ENCODE assay signal across 20 mouse cellular contexts in genomic region chr9:60414076-60414755, GRCm38 (mm10).
DNase-seq lines count a peak whose midpoint lies in the region; ATAC-seq lines count a peak whose summit lies in the region.
"Had no signal": no experiment of that assay in that cellular context is flagged by ENCODE, and none has a peak within 500 bp of the region (broad histone marks: within the 10 kb centered on the region; RNA-seq: fewer than 3 reads in every experiment).

No protein-coding gene starts in this region.

- H3K4me3 ChIP-seq in kidney, embryonic 16.5 days (ENCODE audit: low read length), result no peak overlapping the region
- H3K4me3 ChIP-seq in midbrain, embryonic 14.5 days (replicated peaks; ENCODE audit: low read depth, low read length), result no peak overlapping the region
- no peak overlapping the region for H3K4me3 ChIP-seq in midbrain, embryonic 13.5 days (replicated peaks)
- no peak overlapping the region for H3K4me3 ChIP-seq in embryonic facial prominence, embryonic 11.5 days (ENCODE audit: low read depth, low read length)
- H3K4me3 ChIP-seq: embryonic facial prominence, embryonic 12.5 days; forebrain, embryonic 10.5 days; heart, embryonic 12.5 days; left cerebral cortex, adult 2 months; limb, embryonic 12.5 days; megakaryocyte, embryonic 14.5 days had no signal

- 26% methylated on average over 4 of the region's 4 CpGs for WGBS in kidney, embryonic 16.5 days
- WGBS in midbrain, embryonic 14.5 days, result 42% methylated on average over 4 of the region's 4 CpGs
- WGBS in midbrain, embryonic 13.5 days, result 32% methylated on average over 4 of the region's 4 CpGs
- 23% methylated on average over 4 of the region's 4 CpGs for WGBS in embryonic facial prominence, embryonic 11.5 days

- peak overlapping the region; percentile 41; the same call in 1 of the 2 replicates for H3K27ac ChIP-seq in kidney, embryonic 16.5 days (ENCODE audit: low read length)
- H3K27ac ChIP-seq in midbrain, embryonic 14.5 days (replicated peaks; ENCODE audit: low read depth, low read length), result no peak overlapping the region
- no peak overlapping the region for H3K27ac ChIP-seq in midbrain, embryonic 13.5 days
- H3K27ac ChIP-seq in embryonic facial prominence, embryonic 11.5 days (replicated peaks; ENCODE audit: low read depth, low read length), result no peak overlapping the region
- H3K27ac ChIP-seq: embryonic facial prominence, embryonic 12.5 days; forebrain, embryonic 10.5 days; left cerebral cortex, adult 2 months; limb, embryonic 12.5 days; liver, embryonic 14.5 days had no signal

- no peak for DNase-seq in kidney, adult 11 months
- peak; percentile 39 for DNase-seq in midbrain, embryonic 14.5 days
- DNase-seq in embryonic facial prominence, embryonic 11.5 days (ENCODE audit: low spot score), result peak; percentile 39
- DNase-seq in yolk sac, embryonic 10.5 days (ENCODE audit: low spot score), result no peak
- no peak for DNase-seq in cerebellum, adult 18-20 months
- DNase-seq: adrenal gland, postnatal 14 days; cerebellum, adult 9-11 months; heart, postnatal 36 days; right cerebral cortex, postnatal 14 days had no signal

- H3K36me3 ChIP-seq in kidney, embryonic 16.5 days (ENCODE audit: insufficient read depth, low read length), result no peaks in the 10 kb centered on the region
- no peaks in the 10 kb centered on the region for H3K36me3 ChIP-seq in midbrain, embryonic 14.5 days (ENCODE audit: control insufficient read depth, insufficient read depth, low read length)
- no peaks in the 10 kb centered on the region for H3K36me3 ChIP-seq in midbrain, embryonic 13.5 days
- no peaks in the 10 kb centered on the region for H3K36me3 ChIP-seq in embryonic facial prominence, embryonic 11.5 days (replicated peaks; ENCODE audit: control insufficient read depth, insufficient read depth, low read depth, low read length)
- H3K36me3 ChIP-seq: embryonic facial prominence, embryonic 12.5 days; forebrain, embryonic 10.5 days; heart, embryonic 12.5 days; limb, embryonic 12.5 days had no signal

- H3K27me3 ChIP-seq in kidney, embryonic 16.5 days (ENCODE audit: insufficient read depth, low read length), result no peaks in the 10 kb centered on the region
- no peaks in the 10 kb centered on the region for H3K27me3 ChIP-seq in midbrain, embryonic 14.5 days (ENCODE audit: control insufficient read depth, insufficient read depth, low read length)
- H3K27me3 ChIP-seq in midbrain, embryonic 13.5 days, result no peaks in the 10 kb centered on the region
- no peaks in the 10 kb centered on the region for H3K27me3 ChIP-seq in embryonic facial prominence, embryonic 11.5 days (ENCODE audit: control insufficient read depth, insufficient read depth, low read length)
- H3K27me3 ChIP-seq: embryonic facial prominence, embryonic 12.5 days; heart, embryonic 12.5 days had no signal

- no peak overlapping the region for H3K9ac ChIP-seq in kidney, embryonic 16.5 days (replicated peaks; ENCODE audit: low read length)
- no peak overlapping the region for H3K9ac ChIP-seq in midbrain, embryonic 14.5 days (replicated peaks; ENCODE audit: low read length)
- no peak overlapping the region for H3K9ac ChIP-seq in midbrain, embryonic 13.5 days (replicated peaks)
- H3K9ac ChIP-seq in embryonic facial prominence, embryonic 11.5 days (replicated peaks; ENCODE audit: low read length), result no peak overlapping the region
- H3K9ac ChIP-seq: embryonic facial prominence, embryonic 12.5 days; heart, embryonic 12.5 days; limb, embryonic 12.5 days; liver, embryonic 14.5 days had no signal

- no peak; the same call in 1 of the 2 replicates for ATAC-seq in kidney, embryonic 16.5 days (ENCODE audit: low FRiP score, low TSS enrichment)
- ATAC-seq in midbrain, embryonic 14.5 days (ENCODE audit: low FRiP score, low TSS enrichment), result no peak
- no peak for ATAC-seq in midbrain, embryonic 13.5 days
- ATAC-seq in embryonic facial prominence, embryonic 11.5 days (replicated peaks; ENCODE audit: insufficient number of reproducible peaks, low FRiP score, low TSS enrichment, low read depth), result no peak
- ATAC-seq: CD4-positive, CD25-positive, alpha-beta regulatory T cell, adult 4 months; intestine, embryonic 16.5 days had no signal

- no peaks in the 10 kb centered on the region for H3K9me3 ChIP-seq in kidney, embryonic 16.5 days (ENCODE audit: low read length)
- H3K9me3 ChIP-seq in midbrain, embryonic 14.5 days (ENCODE audit: control insufficient read depth, low read length), result no peaks in the 10 kb centered on the region
- no peaks in the 10 kb centered on the region for H3K9me3 ChIP-seq in midbrain, embryonic 13.5 days
- no peaks in the 10 kb centered on the region for H3K9me3 ChIP-seq in embryonic facial prominence, embryonic 11.5 days (replicated peaks; ENCODE audit: control insufficient read depth, low read length)
- H3K9me3 ChIP-seq: embryonic facial prominence, embryonic 12.5 days; forebrain, embryonic 10.5 days; heart, embryonic 12.5 days; limb, embryonic 12.5 days; megakaryocyte, embryonic 14.5 days had no signal

- H3K4me2 ChIP-seq in kidney, embryonic 16.5 days (replicated peaks; ENCODE audit: low read depth, low read length), result no peak overlapping the region
- H3K4me2 ChIP-seq in midbrain, embryonic 14.5 days (ENCODE audit: low read length), result no peak overlapping the region
- no peak overlapping the region for H3K4me2 ChIP-seq in midbrain, embryonic 13.5 days (replicated peaks)
- no peak overlapping the region for H3K4me2 ChIP-seq in embryonic facial prominence, embryonic 11.5 days (ENCODE audit: low read depth, low read length)
- H3K4me2 ChIP-seq: embryonic facial prominence, embryonic 12.5 days; heart, embryonic 12.5 days; limb, embryonic 12.5 days had no signal

- peaks cover 26% of the 10 kb centered on the region for H3K4me1 ChIP-seq in kidney, embryonic 16.5 days (ENCODE audit: insufficient read depth, low read length)
- H3K4me1 ChIP-seq in midbrain, embryonic 14.5 days (ENCODE audit: control insufficient read depth, insufficient read depth, low read length), result peaks cover 12% of the 10 kb centered on the region; the same call in 1 of the 2 replicates
- H3K4me1 ChIP-seq in midbrain, embryonic 13.5 days (replicated peaks), result peaks cover 18% of the 10 kb centered on the region
- peaks cover 2% of the 10 kb centered on the region; the same call in 1 of the 2 replicates for H3K4me1 ChIP-seq in embryonic facial prominence, embryonic 11.5 days (ENCODE audit: control insufficient read depth, insufficient read depth, low read length)
- H3K4me1 ChIP-seq: megakaryocyte, embryonic 14.5 days had no signal

Comparison
In these comparisons a context has a peak if more than half of its experiments do, and no peak if none do; other contexts are left out.
1. DNase-seq: peak in midbrain, embryonic 14.5 days (single experiment) and embryonic facial prominence, embryonic 11.5 days (single experiment); none in kidney, adult 11 months (single experiment), yolk sac, embryonic 10.5 days (single experiment) and cerebellum, adult 18-20 months (0 of 2).